Mouse (Mus musculus): ENCODE measurements around the gene Hk1. TPM values are rescaled to one million over a fixed set of nuclear protein-coding genes. Genes with fewer than 3 reads are reported as not detected.

The Hk1 gene
- total RNA-seq, 2 experiments from 2014 or later: 6.1 to 7.8 TPM

DNA sequence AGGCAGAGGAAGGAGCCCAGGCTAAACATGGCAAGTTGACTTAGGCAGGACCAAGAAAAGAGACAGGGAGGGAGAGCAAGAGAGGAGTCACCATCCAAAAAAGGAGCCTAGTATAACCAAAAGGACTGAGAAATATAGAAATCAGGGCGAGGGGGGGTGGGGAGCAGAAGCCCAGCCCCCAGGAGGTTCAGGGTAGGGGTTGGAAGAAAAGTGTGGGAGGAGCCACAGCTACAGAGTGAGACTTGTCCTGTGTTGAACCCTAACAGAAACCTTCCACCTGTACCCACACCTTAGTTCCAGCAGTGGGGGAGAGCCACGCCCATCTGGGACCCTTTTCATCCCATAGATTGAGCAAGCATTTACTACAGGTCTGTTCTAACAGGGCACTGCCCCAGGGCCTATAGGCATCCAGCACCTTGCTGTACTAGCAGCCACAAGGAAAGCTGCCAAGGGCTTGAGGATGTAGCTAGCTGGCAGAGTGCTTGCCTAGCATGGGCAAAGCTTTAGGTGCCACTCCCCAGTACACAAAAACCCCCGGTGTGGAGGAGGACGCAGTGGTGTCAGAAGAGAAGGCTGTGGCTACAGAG lies 96.4 kb downstream of the Hk1 start:
- intact Hi-C loops (cut with DNase I): no loop called here
- DNase-seq: no peak

GRCm38 (mm10) chr10:62282782-62283181 lies 96.9 kb downstream of the Hk1 start:
- intact Hi-C loops (cut with DNase I): no loop called here

GRCm38 (mm10) chr10:62279671-62280070 lies 100.0 kb downstream of the Hk1 start:
- intact Hi-C loops (cut with DNase I): no loop called here
- no peak for DNase-seq

More at GRCm38 (mm10) chr10:62282782-62283181, 96.9 kb downstream of the Hk1 start:
- no peak for DNase-seq

DNA sequence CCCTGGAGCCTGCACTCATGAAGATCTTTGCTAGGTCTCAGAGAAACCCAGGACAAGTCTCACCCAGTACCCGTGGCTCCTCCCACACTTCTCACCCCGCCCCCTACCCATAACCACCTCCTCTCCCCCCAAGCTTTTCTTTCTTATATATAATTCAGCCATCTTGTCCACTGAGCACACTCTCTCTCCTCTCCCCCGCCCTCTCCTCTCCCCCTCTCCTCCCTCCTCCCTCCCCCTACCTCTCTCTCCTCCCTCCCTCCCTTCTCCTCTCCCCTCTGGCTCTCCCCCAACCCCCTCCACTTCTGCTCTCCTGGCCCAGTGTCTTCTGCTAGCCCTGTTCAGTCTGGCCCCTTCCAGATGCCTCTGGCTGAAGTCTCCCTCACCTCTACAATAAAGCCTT lies 100.6 kb downstream of the Hk1 start:
- intact Hi-C loops (cut with DNase I): no loop called here

GRCm38 (mm10) chr10:62277499-62278293 lies 102.0 kb downstream of the Hk1 start:
- DNase-seq: no peak
- intact Hi-C loops (cut with DNase I): no loop called here

More for the DNA sequence above, 100.6 kb downstream of the Hk1 start:
- DNase-seq: no peak

GRCm38 (mm10) chr10:62275235-62275634 lies 104.5 kb downstream of the Hk1 start:
- intact Hi-C loops (cut with DNase I): loop anchor here (2.0 kb wide), 1 partner anchor 138 kb away; no protein-coding TSS in a partner anchor
- peak; percentile 79 for DNase-seq

DNA sequence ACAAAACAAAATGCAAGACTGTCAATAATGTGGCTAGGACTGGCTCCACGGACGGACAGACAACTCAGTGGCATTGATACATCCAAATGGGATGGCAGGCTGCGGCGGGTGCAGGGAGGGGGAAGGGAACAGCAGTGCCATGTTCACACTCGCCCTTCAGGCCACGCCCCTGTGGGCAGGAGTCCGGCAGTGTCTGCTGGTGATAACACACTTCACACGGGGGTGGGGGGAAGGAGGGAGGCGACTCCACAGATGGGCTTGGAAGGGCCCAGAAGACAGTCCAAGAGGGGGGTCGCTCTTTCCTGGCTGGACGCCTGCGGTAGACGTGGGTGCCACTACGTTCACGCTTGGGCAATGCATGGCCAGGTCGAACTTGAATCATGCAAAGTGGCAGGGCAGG lies 110.4 kb downstream of the Hk1 start:
- DNase-seq: no peak
- intact Hi-C loops (cut with DNase I): no loop called here

DNA sequence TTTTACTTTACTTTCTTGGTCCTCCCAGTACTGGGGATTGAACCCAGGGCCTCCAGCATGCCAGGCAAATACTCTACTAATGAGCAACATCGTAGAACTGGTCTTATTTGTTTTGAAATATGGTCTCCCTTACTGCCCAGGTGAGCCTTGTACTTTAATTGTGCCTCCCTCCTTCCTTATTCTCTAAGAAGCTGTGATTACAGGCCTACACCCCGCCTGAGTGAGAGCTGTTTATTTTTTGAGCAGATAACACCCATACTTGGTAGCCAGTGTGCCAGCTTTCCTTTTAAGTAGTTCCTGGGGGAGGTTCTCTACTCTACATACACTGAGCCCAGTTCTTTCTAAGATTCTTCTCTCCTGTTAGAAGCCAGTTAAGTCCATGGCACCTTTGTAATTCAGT lies 115.4 kb downstream of the Hk1 start:
- DNase-seq: no peak
- intact Hi-C loops (cut with DNase I): no loop called here

DNA sequence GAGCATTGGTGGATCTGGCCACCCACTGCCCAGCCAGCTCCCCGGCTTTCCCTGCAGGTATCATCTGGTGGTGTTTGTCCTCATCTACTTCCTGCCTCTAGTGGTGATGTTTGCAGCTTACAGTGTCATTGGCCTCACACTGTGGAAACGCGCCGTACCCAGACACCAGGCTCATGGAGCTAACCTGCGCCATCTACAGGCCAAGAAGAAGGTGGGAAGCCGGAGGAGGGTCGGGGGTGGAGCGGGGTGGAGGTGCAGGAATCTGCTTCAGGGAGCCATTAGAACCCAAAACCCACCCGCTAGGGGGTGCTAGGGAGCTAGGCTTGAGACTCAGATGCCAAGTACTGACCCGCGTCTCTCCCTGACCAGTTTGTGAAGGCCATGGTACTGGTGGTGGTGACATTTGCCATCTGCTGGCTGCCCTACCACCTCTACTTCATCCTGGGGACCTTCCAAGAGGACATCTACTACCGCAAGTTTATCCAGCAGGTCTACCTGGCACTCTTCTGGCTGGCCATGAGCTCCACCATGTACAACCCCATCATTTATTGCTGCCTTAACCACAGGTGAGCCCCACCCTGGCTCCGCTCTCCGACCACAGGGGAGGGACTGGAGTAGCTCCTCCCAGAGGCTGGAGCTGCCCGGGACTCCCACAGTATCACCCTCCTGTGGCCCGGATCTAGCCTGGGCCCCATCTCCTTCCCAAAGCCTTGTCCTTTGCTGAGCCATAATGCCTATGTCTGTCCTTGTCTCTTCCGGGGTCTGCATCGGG lies 118.4 kb downstream of the Hk1 start:
- peak in 1 of 2 experiments; percentile 27 for DNase-seq

DNA sequence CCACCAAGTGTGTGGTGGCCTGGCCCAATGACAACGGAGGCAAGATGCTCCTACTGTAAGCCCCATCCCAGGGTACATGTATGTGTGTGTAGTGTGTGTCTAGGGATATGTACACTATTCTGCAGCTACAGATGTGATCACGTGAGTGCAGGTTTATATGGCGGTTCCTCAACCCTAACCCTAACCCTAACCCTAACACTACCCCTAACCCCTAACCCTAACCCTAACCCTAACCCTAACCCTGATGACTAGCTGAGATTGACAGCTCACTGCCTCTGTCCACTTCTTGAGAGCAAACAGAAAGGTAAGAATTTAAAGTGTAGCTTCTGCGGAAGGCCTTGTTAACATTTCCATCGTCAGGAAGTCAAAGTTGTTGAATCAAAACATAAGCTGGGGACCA lies 121.4 kb downstream of the Hk1 start:
- no peak for DNase-seq
- intact Hi-C loops (cut with DNase I): no loop called here

More for the DNA sequence above, 118.4 kb downstream of the Hk1 start:
- intact Hi-C loops (cut with DNase I): no loop called here

- DNase-seq: no peak
- intact Hi-C loops (cut with DNase I): no loop called here
These were observed 127.0 kb downstream of the Hk1 start for GRCm38 (mm10) chr10:62252496-62253235.

- no peak for DNase-seq
- intact Hi-C loops (cut with DNase I): no loop called here
These were observed 127.7 kb downstream of the Hk1 start, which contains the start of gene Tacr2 for GRCm38 (mm10) chr10:62252000-62252488. Gene Tacr2 (plus strand): TSS chr10:62252438.

GRCm38 (mm10) chr10:62247815-62248214 lies 131.9 kb downstream of the Hk1 start:
- intact Hi-C loops (cut with DNase I): loop anchor here (5.0 kb wide), 2 partner anchors 191 to 266 kb away; no protein-coding TSS in a partner anchor
- DNase-seq: no peak

GRCm38 (mm10) chr10:62247156-62247555 lies 132.6 kb downstream of the Hk1 start:
- intact Hi-C loops (cut with DNase I): loop anchor here (5.0 kb wide), 2 partner anchors 190 to 265 kb away; no protein-coding TSS in a partner anchor
- no peak for DNase-seq

GRCm38 (mm10) chr10:62244067-62244466 lies 135.6 kb downstream of the Hk1 start:
- intact Hi-C loops (cut with DNase I): no loop called here
- no peak for DNase-seq

DNA sequence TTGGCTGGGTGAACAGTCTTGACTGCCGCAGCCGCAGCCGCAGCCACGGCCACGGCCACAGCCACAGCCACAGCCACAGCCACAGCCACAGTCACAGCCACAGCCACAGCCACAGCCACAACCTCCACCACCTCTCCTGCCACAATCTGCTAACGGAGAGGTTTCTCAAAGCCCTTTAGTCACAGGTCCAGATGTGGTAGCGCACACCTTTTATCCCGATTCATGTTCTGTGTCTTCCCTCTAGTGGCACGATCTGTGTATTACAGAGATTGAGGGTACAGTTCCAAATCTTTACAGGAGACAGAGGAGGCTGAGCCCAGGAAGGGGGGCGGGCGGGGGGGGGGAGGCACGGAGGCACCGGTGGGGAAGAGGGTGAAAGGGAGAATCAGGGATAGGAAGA lies 136.8 kb downstream of the Hk1 start:
- intact Hi-C loops (cut with DNase I): loop anchor here (1.0 to 2.0 kb wide), 2 partner anchors 56 to 134 kb away; no protein-coding TSS in a partner anchor
- peak in 1 of 2 experiments; percentile 21 for DNase-seq

DNA sequence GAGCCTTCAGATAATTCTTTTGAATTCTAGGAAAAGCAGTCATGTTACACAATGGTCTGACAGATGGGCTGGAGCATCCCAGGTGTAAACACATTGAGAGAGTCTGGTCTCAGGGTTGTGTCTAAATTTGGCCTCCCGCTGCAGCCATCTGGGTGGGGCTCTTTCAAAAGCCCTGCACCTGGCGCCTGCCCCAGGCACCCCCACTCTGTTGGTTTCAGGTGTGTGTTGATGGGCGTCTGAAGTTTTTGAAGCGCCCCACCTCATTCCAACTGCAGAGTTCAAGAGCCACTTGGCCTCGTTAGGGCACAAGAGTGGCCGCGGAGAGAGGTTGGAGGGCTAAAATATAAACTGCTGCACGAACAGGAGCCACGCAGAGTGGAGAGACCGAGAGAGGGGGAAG lies 137.3 kb downstream of the Hk1 start:
- no peak for DNase-seq

DNA sequence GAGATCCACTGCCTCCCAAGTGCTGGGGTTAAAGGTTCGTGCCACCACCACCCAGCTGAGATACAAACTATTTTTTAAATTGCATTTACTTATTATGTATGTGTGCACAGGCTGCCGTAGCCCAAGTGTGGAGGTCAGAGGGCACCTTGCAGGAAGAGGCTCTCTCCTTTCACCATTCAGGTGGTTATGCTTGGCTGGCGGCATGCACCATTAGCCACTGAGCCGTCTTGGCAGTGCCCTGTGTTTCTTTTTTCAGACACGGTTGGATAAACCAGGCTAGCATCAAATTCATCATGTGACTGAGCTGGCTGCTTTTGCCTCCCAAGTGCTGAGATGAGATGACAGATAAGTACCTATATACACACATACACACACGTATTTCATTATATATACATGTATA lies 140.4 kb downstream of the Hk1 start:
- intact Hi-C loops (cut with DNase I): no loop called here

More for the DNA sequence above, 137.3 kb downstream of the Hk1 start:
- intact Hi-C loops (cut with DNase I): loop anchor here (1.0 to 2.0 kb wide), 2 partner anchors 55 to 134 kb away; no protein-coding TSS in a partner anchor

GRCm38 (mm10) chr10:62238688-62239087 lies 141.0 kb downstream of the Hk1 start:
- no peak for DNase-seq
- intact Hi-C loops (cut with DNase I): no loop called here

More for the DNA sequence above, 140.4 kb downstream of the Hk1 start:
- peak; percentile 31 to 52 for DNase-seq

DNA sequence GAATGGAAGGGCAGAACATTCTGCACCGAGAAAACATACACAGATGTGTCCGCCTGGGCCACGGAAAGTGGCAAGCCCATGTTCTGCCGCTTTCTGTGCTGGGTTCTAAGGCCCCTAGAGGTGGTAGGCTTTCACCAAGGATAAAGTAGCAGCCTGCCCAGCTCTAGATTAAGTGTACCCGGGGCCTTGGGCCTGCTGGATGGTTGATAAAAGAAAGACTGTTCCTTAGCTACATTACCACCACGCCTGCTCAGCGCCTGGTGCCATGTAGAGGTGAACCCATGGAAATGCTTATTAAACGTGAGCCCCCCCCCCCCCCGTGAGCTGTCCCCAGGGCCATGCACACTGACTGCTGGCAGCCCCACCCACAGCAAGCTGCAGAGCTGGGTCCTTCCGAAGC lies 142.5 kb downstream of the Hk1 start:
- intact Hi-C loops (cut with DNase I): no loop called here
- no peak for DNase-seq
